Mouse (Mus musculus) thymus, adult 2 months (tissue): ENCODE results near the gene Fbxo21. TPM values are rescaled to one million over a fixed set of nuclear protein-coding genes. Genes with fewer than 3 reads are reported as not detected.

Experiments
- DNase-seq: peaks from one replicate; pipeline ENCODE4 v3.0.0; 2021
- H3K27ac ChIP-seq: fragments of 200-500 bp; 2 replicates; pipeline ENCODE4 v1.5.1; 2012; ENCODE audit warnings: low read length, control low read depth; ENCODE audit not compliant: control insufficient read depth, insufficient read depth
- H3K27me3 ChIP-seq: fragments of 200-500 bp; 2 replicates; pipeline ENCODE4 v1.6.1; 2012; ENCODE audit warnings: mild to moderate bottlenecking, low read length, moderate library complexity, mixed read lengths; ENCODE audit not compliant: control insufficient read depth, insufficient read depth
- H3K36me3 ChIP-seq: fragments of 200-500 bp; 2 replicates; pipeline ENCODE4 v1.6.1; 2012; ENCODE audit warnings: mild to moderate bottlenecking, low read length, moderate library complexity; ENCODE audit not compliant: control insufficient read depth, insufficient read depth
- H3K4me1 ChIP-seq: fragments of 200-500 bp; replicated peaks from 2 replicates; pipeline ENCODE4 v1.6.1; 2012; ENCODE audit warnings: low read length; ENCODE audit not compliant: control insufficient read depth, insufficient read depth
- H3K4me3 ChIP-seq: fragments of 200-500 bp; 2 replicates; pipeline ENCODE4 v1.5.1; 2012; ENCODE audit warnings: mild to moderate bottlenecking, low read length, control low read depth, moderate library complexity; ENCODE audit not compliant: control insufficient read depth, insufficient read depth
- CTCF ChIP-seq: fragments of 200-500 bp; IDR thresholded peaks from 2 replicates; pipeline ENCODE4 v1.5.1; 2012; ENCODE audit warnings: mild to moderate bottlenecking, control low read depth, low read length, moderate library complexity, borderline replicate concordance; ENCODE audit not compliant: control insufficient read depth, poor library complexity, insufficient read depth; ENCODE audit errors: extremely low read depth
- POLR2A ChIP-seq: fragments of 200-500 bp; IDR thresholded peaks from 2 replicates; pipeline ENCODE4 v1.6.1; 2012; ENCODE audit warnings: mild to moderate bottlenecking, low read length, control low read depth, moderate library complexity; ENCODE audit not compliant: control insufficient read depth, poor library complexity, insufficient read depth; ENCODE audit errors: extremely low read depth
- WGBS: fragments of 180-500 bp; shearing (Covaris S2); methylation state at CpG from one replicate; pipeline ENCODE4 v1.1.7; 2018; 5-methylcytosine and 5-hydroxymethylcytosine counted together
- polyA plus RNA-seq: library from polyadenylated mRNA; depleted of rRNA; stranded (reverse); fragments of >200 nt; gene quantifications from 2 replicates; pipeline ENCODE4 v1.2.3, GENCODE M21; 2012

The Fbxo21 gene
- polyA plus RNA-seq, 1 experiment = 43.3 TPM

GRCm38 (mm10) chr5:118025880-118026279, 49.4 kb downstream of the Fbxo21 start:
- TF ChIP-seq POLR2A (no peak), CTCF (no peak)
- Histone ChIP-seq H3K4me3 (no peak overlapping the region), H3K36me3 (no peaks in the 10 kb centered on the region), H3K4me1 (peaks cover 36% of the 10 kb centered on the region), H3K27me3 (peaks cover 17% of the 10 kb centered on the region), H3K27ac (no peak overlapping the region)
- no peak for DNase-seq
- WGBS = 10% methylated on average over 12 of the region's 12 CpGs

GRCm38 (mm10) chr5:118026343-118026742, 49.8 kb downstream of the Fbxo21 start:
- Histone ChIP-seq H3K36me3 (no peaks in the 10 kb centered on the region), H3K27ac (no peak overlapping the region), H3K4me3 (no peak overlapping the region), H3K4me1 (peaks cover 40% of the 10 kb centered on the region), H3K27me3 (peaks cover 17% of the 10 kb centered on the region)
- TF ChIP-seq POLR2A = no peak
- no peak for TF ChIP-seq CTCF
- 18% methylated on average over 13 of the region's 13 CpGs for WGBS
- DNase-seq = no peak

GRCm38 (mm10) chr5:118027101-118027697, 50.7 kb downstream of the Fbxo21 start:
- peaks cover 42% of the 10 kb centered on the region for H3K4me1 ChIP-seq
- no peaks in the 10 kb centered on the region for H3K36me3 ChIP-seq
- peak overlapping the region; percentile 77 for H3K4me3 ChIP-seq
- H3K27ac ChIP-seq = no peak overlapping the region
- TF ChIP-seq POLR2A = no peak
- DNase-seq = no peak
- H3K27me3 ChIP-seq = peaks cover 17% of the 10 kb centered on the region
- WGBS = 9% methylated on average over 38 of the region's 39 CpGs

GRCm38 (mm10) chr5:118027698-118028190, 51.2 kb downstream of the Fbxo21 start, which contains the start of gene Tesc:
Gene Tesc, plus strand, starts transcription at chr5:118027743.
- TF ChIP-seq POLR2A (no peak), CTCF (no peak)
- peaks cover 42% of the 10 kb centered on the region for H3K4me1 ChIP-seq
- peaks cover 17% of the 10 kb centered on the region for H3K27me3 ChIP-seq
- H3K27ac ChIP-seq = no peak within 1 kb of the TSS
- peak within 1 kb of the TSS; percentile 77 for H3K4me3 ChIP-seq
- 1% methylated on average over 61 of the region's 63 CpGs for WGBS
- H3K36me3 ChIP-seq = no peaks in the 10 kb centered on the region
- peak; percentile 25 for DNase-seq

GRCm38 (mm10) chr5:118028191-118029034, 51.9 kb downstream of the Fbxo21 start:
- WGBS = under 1% methylated on average over 78 of the region's 79 CpGs

GRCm38 (mm10) chr5:118029035-118029408, 52.5 kb downstream of the Fbxo21 start:
- 2% methylated on average over 12 of the region's 12 CpGs for WGBS
- H3K27me3 ChIP-seq = peaks cover 17% of the 10 kb centered on the region
- H3K4me3 ChIP-seq = peak overlapping the region; percentile 77
- DNase-seq = no peak
- TF ChIP-seq POLR2A (no peak), CTCF (no peak)
- peaks cover 52% of the 10 kb centered on the region for H3K4me1 ChIP-seq
- H3K36me3 ChIP-seq = no peaks in the 10 kb centered on the region
- no peak overlapping the region for H3K27ac ChIP-seq

More at GRCm38 (mm10) chr5:118028191-118029034, 51.9 kb downstream of the Fbxo21 start:
- H3K27ac ChIP-seq = no peak overlapping the region
- DNase-seq = peak; percentile 43
- peaks cover 46% of the 10 kb centered on the region for H3K4me1 ChIP-seq
- peak overlapping the region; percentile 77 for H3K4me3 ChIP-seq
- no peak for TF ChIP-seq CTCF
- TF ChIP-seq POLR2A = no peak
- H3K27me3 ChIP-seq = peaks cover 17% of the 10 kb centered on the region
- no peaks in the 10 kb centered on the region for H3K36me3 ChIP-seq
